Mouse (Mus musculus) gastrocnemius, postnatal 10 days (tissue): Measurements from ENCODE around the gene Iqsec1. TPM values are rescaled to one million over a fixed set of nuclear protein-coding genes. Genes with fewer than 3 reads are reported as not detected.
A peak's percentile ranks its signal among the peaks of the same experiment; 100 is the strongest.

Experiments used
- DNase-seq: peaks from one replicate; pipeline ENCODE4 v3.0.0; 2021; ENCODE audit warnings: mixed read lengths
- total RNA-seq, 2 experiments: library from RNA; stranded (reverse); gene quantifications; 2 replicates each; pipeline ENCODE4 v1.2.3; 2021

Iqsec1 gene
- total RNA-seq, 2 experiments from 2014 or later, result 58.8 to 71.1 TPM

GRCm38 (mm10) chr6:90704705-90705344 lies 283.7 kb downstream of the Iqsec1 start:
- peak; percentile 40 for DNase-seq

- DNase-seq, result no peak
These were observed 284.7 kb downstream of the Iqsec1 start for GRCm38 (mm10) chr6:90703782-90704181.

- DNase-seq, result no peak
These were observed 285.4 kb downstream of the Iqsec1 start for GRCm38 (mm10) chr6:90702837-90703735.

- DNase-seq, result no peak
These were observed 286.3 kb downstream of the Iqsec1 start for GRCm38 (mm10) chr6:90702197-90702596.

- DNase-seq, result no peak
These were observed 287.1 kb downstream of the Iqsec1 start for GRCm38 (mm10) chr6:90701391-90701790.

- no peak for DNase-seq
These were observed 287.7 kb downstream of the Iqsec1 start for GRCm38 (mm10) chr6:90700737-90701136.

- no peak for DNase-seq
These were observed 288.4 kb downstream of the Iqsec1 start for GRCm38 (mm10) chr6:90700068-90700467.

- peak; percentile 65 for DNase-seq
These were observed 289.6 kb downstream of the Iqsec1 start for GRCm38 (mm10) chr6:90698843-90699242.

GRCm38 (mm10) chr6:90695754-90696153 lies 292.7 kb downstream of the Iqsec1 start:
- DNase-seq, result no peak

- DNase-seq, result no peak
These were observed 296.1 kb downstream of the Iqsec1 start for GRCm38 (mm10) chr6:90692404-90692803.

GRCm38 (mm10) chr6:90691935-90692334 lies 296.6 kb downstream of the Iqsec1 start:
- no peak for DNase-seq

GRCm38 (mm10) chr6:90689500-90689899 lies 299.0 kb downstream of the Iqsec1 start:
- DNase-seq, result no peak

- DNase-seq, result no peak
These were observed 299.7 kb downstream of the Iqsec1 start for GRCm38 (mm10) chr6:90688742-90689141.

GRCm38 (mm10) chr6:90688003-90688402 lies 300.5 kb downstream of the Iqsec1 start:
- DNase-seq, result no peak

- no peak for DNase-seq
These were observed 301.7 kb downstream of the Iqsec1 start for GRCm38 (mm10) chr6:90686812-90687211.

GRCm38 (mm10) chr6:90683831-90684532 lies 304.5 kb downstream of the Iqsec1 start:
- no peak for DNase-seq

- DNase-seq, result no peak
These were observed 308.1 kb downstream of the Iqsec1 start for GRCm38 (mm10) chr6:90680401-90680800.

GRCm38 (mm10) chr6:90678759-90679158 lies 309.7 kb downstream of the Iqsec1 start:
- DNase-seq, result no peak

GRCm38 (mm10) chr6:90668693-90669092 lies 319.8 kb downstream of the Iqsec1 start:
- no peak for DNase-seq

- no peak for DNase-seq
These were observed 324.7 kb downstream of the Iqsec1 start for GRCm38 (mm10) chr6:90663736-90664135.

GRCm38 (mm10) chr6:90662148-90662547 lies 326.3 kb downstream of the Iqsec1 start:
- DNase-seq, result no peak

- no peak for DNase-seq
These were observed 327.5 kb downstream of the Iqsec1 start for GRCm38 (mm10) chr6:90661029-90661399.
